Mouse (Mus musculus): ENCODE data around the gene Etfrf1. TPM values are rescaled to one million over a fixed set of nuclear protein-coding genes. Genes with fewer than 3 reads are reported as not detected.

The Etfrf1 gene
- polyA plus RNA-seq, 1 experiment from 2014 or later = 35.1 TPM

DNA sequence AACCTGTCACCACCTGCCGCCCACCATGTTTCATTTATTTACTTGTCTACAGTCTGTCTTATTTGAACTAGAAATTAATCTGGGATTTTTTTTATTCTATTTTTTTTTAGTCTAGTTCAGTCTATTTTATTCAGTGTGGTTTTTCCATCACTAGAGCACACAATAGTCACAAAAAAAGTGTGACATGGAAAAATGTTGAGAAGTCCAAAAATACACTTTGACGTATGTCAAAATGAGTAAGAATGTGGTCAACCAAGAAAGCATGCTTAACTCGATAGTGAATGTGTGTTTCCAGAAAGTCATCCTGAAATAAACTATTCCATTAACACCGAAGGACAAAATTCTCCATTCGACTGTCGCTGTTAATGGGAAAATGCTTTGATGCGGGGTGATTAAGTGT lies 51.4 kb downstream of the Etfrf1 start:
- ATAC-seq (ENCODE audit: low FRiP score, low TSS enrichment) (no peak), DNase-seq (ENCODE audit: low spot score) (no peak)
- Histone ChIP-seq H3K27me3 (ENCODE audit: control insufficient read depth, insufficient read depth, low read length) (no peaks in the 10 kb centered on the region), H3K9ac (ENCODE audit: low read length) (no peak overlapping the region), H3K4me3 (ENCODE audit: low read depth, low read length) (no peak overlapping the region), H3K4me1 (replicated peaks; ENCODE audit: control insufficient read depth, insufficient read depth) (no peaks in the 10 kb centered on the region), H3K9me3 (ENCODE audit: control insufficient read depth, low read length) (no peaks in the 10 kb centered on the region), H3K4me2 (replicated peaks; ENCODE audit: low read depth) (no peak overlapping the region), H3K27ac (replicated peaks) (no peak overlapping the region), H3K36me3 (ENCODE audit: control insufficient read depth, insufficient read depth, low read length) (no peaks in the 10 kb centered on the region)
- 82% methylated on average over 7 of the region's 7 CpGs for WGBS
- TF ChIP-seq EP300 (optimal IDR thresholded peaks at IDR 0.05) (no peak), CTCF (IDR thresholded peaks at IDR 0.05; ENCODE audit: low read depth) (no peak)

Other genes starting within 250 kb of the Etfrf1 start
- 6.3 and 7.4 TPM in 2 replicates for gene Bcat1, start 134.9 kb upstream of the Etfrf1 start, polyA plus RNA-seq (2015; fragmentation: Nextera tagmentation; extraction: Ambion mirVana)
- 15.2 and 17.6 TPM in 2 replicates for gene Lrmp, start 95.5 kb upstream of the Etfrf1 start, polyA plus RNA-seq (2015; fragmentation: Nextera tagmentation; extraction: Ambion mirVana)
- gene Casc1, start 129 bp upstream of the Etfrf1 start, polyA plus RNA-seq (2015; fragmentation: Nextera tagmentation; extraction: Ambion mirVana) = 0.16 and 0.28 TPM in 2 replicates
- gene Kras, start 39.1 kb downstream of the Etfrf1 start, polyA plus RNA-seq (2015; fragmentation: Nextera tagmentation; extraction: Ambion mirVana) = 59.2 and 67.2 TPM in 2 replicates

Data from stomach, postnatal 0 days (tissue).